Mouse (Mus musculus): ENCODE measurements around the gene D130052B06Rik. TPM values are rescaled to one million over a fixed set of nuclear protein-coding genes. Genes with fewer than 3 reads are reported as not detected.

Gene D130052B06Rik
- total RNA-seq (2018; cell fraction: chromatin; rRNA removed): not detected
- not detected for total RNA-seq (2018; cell fraction: cytosol; rRNA removed)
- total RNA-seq (2018; cell fraction: nucleus; rRNA removed): not detected
- not detected in 3 replicates for polyA plus RNA-seq (2018)

- H3K79me2 ChIP-seq (ENCODE audit: inconsistent target): no peaks in the 10 kb centered on the region
- no peak within 1 kb of the TSS for H3K4me3 ChIP-seq (ENCODE audit: inconsistent target)
- 76% methylated on average over 4 of the region's 4 CpGs for WGBS (ENCODE audit: missing documents)
- H3K36me3 ChIP-seq (ENCODE audit: inconsistent target): no peaks in the 10 kb centered on the region
- H3K27ac ChIP-seq: no peak within 1 kb of the TSS
Measured at GRCm38 (mm10) chr11:33598986-33599385, at the start of gene D130052B06Rik. Gene D130052B06Rik (plus strand): TSS chr11:33599302.

- 89% methylated on average over 14 of the region's 14 CpGs for WGBS (ENCODE audit: missing documents)
- H3K27ac ChIP-seq: no peak overlapping the region
- no peak overlapping the region for H3K4me3 ChIP-seq (ENCODE audit: inconsistent target)
- H3K79me2 ChIP-seq (ENCODE audit: inconsistent target): no peaks in the 10 kb centered on the region
- no peaks in the 10 kb centered on the region for H3K36me3 ChIP-seq (ENCODE audit: inconsistent target)
Measured at GRCm38 (mm10) chr11:33550861-33551560, 48.1 kb upstream of the D130052B06Rik start.

- Histone ChIP-seq H3K4me3 (ENCODE audit: inconsistent target) (no peak overlapping the region), H3K36me3 (ENCODE audit: inconsistent target) (no peaks in the 10 kb centered on the region), H3K27ac (no peak overlapping the region), H3K79me2 (ENCODE audit: inconsistent target) (no peaks in the 10 kb centered on the region)
- WGBS (ENCODE audit: missing documents): 72% methylated on average over 8 of the region's 8 CpGs
Measured at GRCm38 (mm10) chr11:33554123-33554522, 45.0 kb upstream of the D130052B06Rik start.

- Histone ChIP-seq H3K27ac (no peak overlapping the region), H3K4me3 (ENCODE audit: inconsistent target) (no peak overlapping the region), H3K79me2 (ENCODE audit: inconsistent target) (no peaks in the 10 kb centered on the region), H3K36me3 (ENCODE audit: inconsistent target) (no peaks in the 10 kb centered on the region)
- 95% methylated on average over 2 of the region's 2 CpGs for WGBS (ENCODE audit: missing documents)
Measured at GRCm38 (mm10) chr11:33563921-33564320, 35.2 kb upstream of the D130052B06Rik start.

GRCm38 (mm10) chr11:33570413-33570812 is 28.7 kb upstream of the D130052B06Rik start:
- no peak overlapping the region for H3K4me3 ChIP-seq (ENCODE audit: inconsistent target)
- H3K27ac ChIP-seq: no peak overlapping the region
- no peaks in the 10 kb centered on the region for H3K36me3 ChIP-seq (ENCODE audit: inconsistent target)
- H3K79me2 ChIP-seq (ENCODE audit: inconsistent target): no peaks in the 10 kb centered on the region

GRCm38 (mm10) chr11:33574944-33575343 is 24.2 kb upstream of the D130052B06Rik start:
- Histone ChIP-seq H3K4me3 (ENCODE audit: inconsistent target) (no peak overlapping the region), H3K36me3 (ENCODE audit: inconsistent target) (no peaks in the 10 kb centered on the region), H3K27ac (no peak overlapping the region), H3K79me2 (ENCODE audit: inconsistent target) (no peaks in the 10 kb centered on the region)
- 68% methylated on average over 2 of the region's 3 CpGs for WGBS (ENCODE audit: missing documents)

GRCm38 (mm10) chr11:33578859-33579258 is 20.2 kb upstream of the D130052B06Rik start, which contains the start of gene Gabrp:
Gene Gabrp (minus strand): TSS chr11:33578959.
- WGBS (ENCODE audit: missing documents): 73% methylated on average over 6 of the region's 6 CpGs
- Histone ChIP-seq H3K36me3 (ENCODE audit: inconsistent target) (no peaks in the 10 kb centered on the region), H3K27ac (no peak within 1 kb of the TSS), H3K79me2 (ENCODE audit: inconsistent target) (no peaks in the 10 kb centered on the region), H3K4me3 (ENCODE audit: inconsistent target) (no peak within 1 kb of the TSS)

GRCm38 (mm10) chr11:33579621-33580020 is 19.5 kb upstream of the D130052B06Rik start:
- H3K79me2 ChIP-seq (ENCODE audit: inconsistent target): no peaks in the 10 kb centered on the region
- WGBS (ENCODE audit: missing documents): 11% methylated on average over 3 of the region's 3 CpGs
- no peaks in the 10 kb centered on the region for H3K36me3 ChIP-seq (ENCODE audit: inconsistent target)
- no peak overlapping the region for H3K27ac ChIP-seq
- no peak overlapping the region for H3K4me3 ChIP-seq (ENCODE audit: inconsistent target)

GRCm38 (mm10) chr11:33586614-33587013 is 12.5 kb upstream of the D130052B06Rik start:
- WGBS (ENCODE audit: missing documents): 93% methylated on average over 6 of the region's 6 CpGs
- no peaks in the 10 kb centered on the region for H3K36me3 ChIP-seq (ENCODE audit: inconsistent target)
- H3K4me3 ChIP-seq (ENCODE audit: inconsistent target): no peak overlapping the region
- H3K27ac ChIP-seq: no peak overlapping the region
- no peaks in the 10 kb centered on the region for H3K79me2 ChIP-seq (ENCODE audit: inconsistent target)

- WGBS (ENCODE audit: missing documents): 90% methylated on average over 3 of the region's 3 CpGs
- Histone ChIP-seq H3K79me2 (ENCODE audit: inconsistent target) (no peaks in the 10 kb centered on the region), H3K4me3 (ENCODE audit: inconsistent target) (no peak overlapping the region), H3K36me3 (ENCODE audit: inconsistent target) (no peaks in the 10 kb centered on the region), H3K27ac (no peak overlapping the region)
Measured at GRCm38 (mm10) chr11:33590771-33591170, 8.3 kb upstream of the D130052B06Rik start.

- WGBS (ENCODE audit: missing documents): 76% methylated on average over 4 of the region's 4 CpGs
- no peaks in the 10 kb centered on the region for H3K79me2 ChIP-seq (ENCODE audit: inconsistent target)
- H3K4me3 ChIP-seq (ENCODE audit: inconsistent target): no peak overlapping the region
- no peak overlapping the region for H3K27ac ChIP-seq
- no peaks in the 10 kb centered on the region for H3K36me3 ChIP-seq (ENCODE audit: inconsistent target)
Measured at GRCm38 (mm10) chr11:33592826-33593225, 6.3 kb upstream of the D130052B06Rik start.

- H3K36me3 ChIP-seq (ENCODE audit: inconsistent target): no peaks in the 10 kb centered on the region
- no peak overlapping the region for H3K27ac ChIP-seq
- H3K79me2 ChIP-seq (ENCODE audit: inconsistent target): no peaks in the 10 kb centered on the region
- no peak overlapping the region for H3K4me3 ChIP-seq (ENCODE audit: inconsistent target)
- 87% methylated on average over 4 of the region's 4 CpGs for WGBS (ENCODE audit: missing documents)
Measured at GRCm38 (mm10) chr11:33596655-33597054, 2.4 kb upstream of the D130052B06Rik start.

- Histone ChIP-seq H3K36me3 (ENCODE audit: inconsistent target) (no peaks in the 10 kb centered on the region), H3K79me2 (ENCODE audit: inconsistent target) (no peaks in the 10 kb centered on the region), H3K4me3 (ENCODE audit: inconsistent target) (no peak overlapping the region), H3K27ac (no peak overlapping the region)
- WGBS (ENCODE audit: missing documents): 59% methylated on average over 2 of the region's 2 CpGs
Measured at GRCm38 (mm10) chr11:33603174-33603573, 4.1 kb downstream of the D130052B06Rik start.

GRCm38 (mm10) chr11:33607784-33608183 is 8.7 kb downstream of the D130052B06Rik start:
- Histone ChIP-seq H3K36me3 (ENCODE audit: inconsistent target) (no peaks in the 10 kb centered on the region), H3K4me3 (ENCODE audit: inconsistent target) (no peak overlapping the region), H3K27ac (no peak overlapping the region), H3K79me2 (ENCODE audit: inconsistent target) (no peaks in the 10 kb centered on the region)
- WGBS (ENCODE audit: missing documents): 69% methylated on average over 3 of the region's 3 CpGs

GRCm38 (mm10) chr11:33614218-33614617 is 15.1 kb downstream of the D130052B06Rik start:
- H3K4me3 ChIP-seq (ENCODE audit: inconsistent target): no peak overlapping the region
- no peaks in the 10 kb centered on the region for H3K36me3 ChIP-seq (ENCODE audit: inconsistent target)
- no peak overlapping the region for H3K27ac ChIP-seq
- WGBS (ENCODE audit: missing documents): 11% methylated on average over 15 of the region's 15 CpGs
- H3K79me2 ChIP-seq (ENCODE audit: inconsistent target): no peaks in the 10 kb centered on the region
